Mouse (Mus musculus) testis, adult 10 weeks (tissue): ENCODE measurements around the gene Atrn. TPM values are rescaled to one million over a fixed set of nuclear protein-coding genes. Genes with fewer than 3 reads are reported as not detected.

Experiments used
- polyA plus RNA-seq: library from polyadenylated mRNA; stranded (reverse); fragments of 350-450 nt; fragmentation: Illumina TruSeq; extraction: RNeasy Lipid Tissue Mini Kit (QIAGEN cat#74804); gene quantifications from one replicate; pipeline ENCODE4 v1.2.3, GENCODE M21; 2014; ENCODE audit warnings: low read depth, low replicate concordance

Gene Atrn
- 7.4 TPM for polyA plus RNA-seq

DNA sequence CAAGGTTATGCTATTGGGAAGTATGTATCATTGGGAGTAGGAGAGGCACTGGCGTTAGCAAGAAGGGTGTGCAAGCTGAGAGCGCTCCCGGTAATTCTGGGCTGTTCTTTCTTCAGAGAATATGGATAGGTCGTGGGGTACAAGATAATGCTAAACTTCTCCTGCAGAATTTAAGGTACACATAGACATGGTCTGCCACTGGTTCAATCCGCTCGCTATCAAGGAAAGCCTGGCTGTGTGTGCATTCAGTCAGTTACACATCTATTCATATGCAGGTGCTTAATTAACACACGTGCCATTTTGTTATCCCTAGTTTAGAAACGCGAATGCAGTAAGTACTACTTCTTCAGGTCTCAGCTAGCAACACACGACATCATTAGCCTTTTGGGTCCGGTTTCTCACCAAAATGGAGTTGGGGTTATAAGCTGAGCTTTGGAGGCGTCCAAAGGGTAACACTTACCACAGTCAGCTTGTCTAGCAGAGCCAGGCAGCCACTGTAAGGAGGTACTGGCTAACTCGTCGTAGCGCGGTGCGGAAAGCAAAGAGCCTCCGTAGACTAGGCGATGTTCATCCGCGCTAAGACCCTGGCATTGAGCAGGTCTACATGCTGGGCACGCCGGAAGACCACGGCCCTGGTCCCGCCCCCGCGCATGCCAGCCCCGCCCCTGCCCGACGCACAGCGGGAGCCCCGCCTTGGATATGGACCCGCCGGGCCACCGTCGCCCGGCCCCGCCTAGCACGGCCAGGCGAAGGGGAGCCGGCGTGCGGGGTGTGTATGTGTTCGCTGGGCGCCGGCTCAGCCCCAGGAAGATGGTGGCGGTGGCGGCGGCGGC is at the start of gene Atrn, which contains the start of gene 4930402H24Rik:
TSS of gene Atrn (plus strand) at position 745 of the 833 bp plus-strand sequence.
TSS of gene 4930402H24Rik (minus strand) at position 656 of the 833 bp plus-strand sequence.

DNA sequence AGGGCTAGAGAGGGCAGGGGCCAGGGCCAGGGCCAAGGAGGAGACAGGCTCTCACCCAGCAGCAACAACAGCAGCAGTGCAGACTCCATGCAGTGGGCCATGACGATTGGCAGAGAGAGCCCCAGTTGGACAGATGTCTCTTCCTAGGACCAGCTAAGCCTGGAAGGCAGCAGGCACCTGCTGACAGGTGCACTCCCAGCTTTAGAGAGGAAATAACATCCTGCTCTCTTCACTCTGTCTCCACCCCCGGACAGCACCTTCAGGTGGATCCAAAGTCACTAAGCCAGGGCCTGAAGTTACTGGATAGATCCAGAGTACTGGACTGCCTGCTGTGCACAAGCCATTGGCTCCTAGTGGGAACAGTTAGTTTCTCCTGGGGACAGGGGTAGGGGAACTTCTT is 136.7 kb downstream of the Atrn start, which contains the start of gene Gfra4:
TSS of gene Gfra4 (minus strand) at position 101 of the 400 bp plus-strand sequence.

DNA sequence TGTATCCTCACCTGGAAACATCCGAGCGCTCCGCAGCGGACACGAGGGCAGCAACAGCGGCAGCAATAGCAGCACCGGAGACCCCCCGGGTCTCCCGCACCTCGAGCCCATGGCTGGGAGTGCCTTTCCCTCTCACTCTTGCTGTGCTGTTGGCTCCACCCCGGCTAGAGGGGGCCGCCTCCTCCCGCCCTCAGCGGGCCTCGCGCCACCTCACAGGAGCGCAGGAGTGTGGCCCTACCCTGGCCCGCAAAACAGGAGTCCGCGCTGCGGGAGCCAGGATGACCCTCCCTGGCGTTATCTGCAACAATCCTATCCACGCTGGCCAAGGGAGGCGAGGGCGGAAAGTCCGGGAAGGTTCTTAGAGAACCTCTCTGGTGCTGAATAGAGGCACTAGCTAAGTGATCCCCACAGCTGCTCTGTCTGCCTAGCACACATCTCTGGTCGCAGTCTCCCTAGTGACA is 157.1 kb downstream of the Atrn start, which contains the start of gene Adam33:
TSS of gene Adam33 (minus strand) at position 411 of the 461 bp plus-strand sequence.

Other genes with a start within 250 kb of the Atrn start
- 6.2 TPM for gene Ddrgk1, start 241.8 kb upstream of the Atrn start, polyA plus RNA-seq
- 26.3 TPM for gene Itpa, start 238.9 kb upstream of the Atrn start, polyA plus RNA-seq
- gene Slc4a11, start 209.0 kb upstream of the Atrn start, polyA plus RNA-seq = 0.17 TPM
- gene 4930402H24Rik, start 89 bp upstream of the Atrn start, polyA plus RNA-seq = 74.3 TPM
- gene Gfra4, start 136.6 kb downstream of the Atrn start, polyA plus RNA-seq = 3.4 TPM
- not detected for gene Adam33, start 157.3 kb downstream of the Atrn start, polyA plus RNA-seq
- gene Siglec1, start 180.3 kb downstream of the Atrn start, polyA plus RNA-seq = 0.06 TPM
- 0.57 TPM for gene Hspa12b, start 220.8 kb downstream of the Atrn start, polyA plus RNA-seq
- not detected for gene Gm11037, start 227.0 kb downstream of the Atrn start, polyA plus RNA-seq